Mouse (Mus musculus) forebrain, embryonic 11.5 days (tissue): ENCODE measurements at regions not wholly inside any gene's neighbourhood (a gene's known extent, or its start where the extent isn't known, plus 50 kb on each side); places are given as distances from the start of the nearest gene placed in this dataset.
"Not testable (repeated sequence)": the region's sequence is repeated elsewhere in the genome, so short reads cannot be mapped to it uniquely, and the experiment has no call there.

Source experiments
- ATAC-seq: fragments of 200-750 bp; cut with Nextera tagmentation; replicated peaks from 2 replicates; pipeline ENCODE4 v1.8.0; 2017; ENCODE audit warnings: moderate TSS enrichment; ENCODE audit not compliant: low FRiP score
- DNase-seq: peaks from one replicate; pipeline ENCODE4 v3.0.0-alpha.2; 2017; ENCODE audit warnings: low spot score
- H3K27ac ChIP-seq: fragments of 300-500 bp; sonication (generic); 2 replicates; pipeline ENCODE4 v1.5.1; 2014; ENCODE audit warnings: low read depth, low read length
- H3K27me3 ChIP-seq: fragments of 300-500 bp; sonication (generic); 2 replicates; pipeline ENCODE4 v1.6.1; 2014; ENCODE audit warnings: mild to moderate bottlenecking, low read length, mixed read lengths; ENCODE audit not compliant: control insufficient read depth, insufficient read depth
- H3K36me3 ChIP-seq: fragments of 300-500 bp; sonication (generic); 2 replicates; pipeline ENCODE4 v1.6.1; 2014; ENCODE audit warnings: mild to moderate bottlenecking, low read length, moderate library complexity, mixed read lengths; ENCODE audit not compliant: control insufficient read depth, insufficient read depth
- H3K4me1 ChIP-seq: fragments of 300-500 bp; sonication (generic); replicated peaks from 2 replicates; pipeline ENCODE4 v1.6.1; 2014; ENCODE audit warnings: low read length, mixed read lengths; ENCODE audit not compliant: control insufficient read depth, insufficient read depth
- H3K4me2 ChIP-seq: fragments of 300-500 bp; sonication (generic); 2 replicates; pipeline ENCODE4 v1.6.1; 2014; ENCODE audit warnings: low read depth, mild to moderate bottlenecking, low read length, moderate library complexity, mixed read lengths; ENCODE audit not compliant: severe bottlenecking
- H3K4me3 ChIP-seq: fragments of 300-500 bp; sonication (generic); 2 replicates; pipeline ENCODE4 v1.5.1; 2014; ENCODE audit warnings: low read depth, low read length
- H3K9ac ChIP-seq: fragments of 300-500 bp; sonication (generic); 2 replicates; pipeline ENCODE4 v1.6.1; 2014; ENCODE audit warnings: low read length
- H3K9me3 ChIP-seq: fragments of 300-500 bp; sonication (generic); 2 replicates; pipeline ENCODE4 v1.6.1; 2016; ENCODE audit warnings: low read length, mixed read lengths; ENCODE audit not compliant: control insufficient read depth
- WGBS: fragments of 180-500 bp; shearing (Covaris S2); extraction: QIAGEN DNeasy Blood & Tissue Kit; methylation state at CpG from one replicate; pipeline ENCODE4 v1.1.7; 2014; 5-methylcytosine and 5-hydroxymethylcytosine counted together

DNA sequence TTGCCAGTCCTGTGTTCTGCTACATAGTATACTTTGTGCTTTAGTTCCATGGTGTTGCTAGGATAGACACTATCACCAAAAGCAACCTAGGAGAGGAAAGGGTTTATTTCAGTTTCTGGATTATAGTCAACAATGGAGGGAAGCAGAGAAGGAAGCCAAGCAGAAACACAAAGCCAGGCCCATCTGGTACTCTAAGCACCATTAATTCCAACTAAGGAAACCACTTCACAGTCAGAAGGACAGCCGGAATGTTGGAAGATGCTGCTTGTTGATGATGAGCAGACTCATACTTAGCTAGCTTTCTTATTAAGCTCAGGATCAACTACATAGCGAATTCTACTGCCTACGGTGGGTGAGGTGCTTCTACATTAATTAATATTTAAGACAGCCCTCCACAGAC is 263.2 kb upstream of the Oprm1 start:
- ATAC-seq (no peak), DNase-seq (no peak)
- no peak overlapping the region for H3K4me2 ChIP-seq
- H3K4me1 ChIP-seq = no peaks in the 10 kb centered on the region
- no peaks in the 10 kb centered on the region for H3K36me3 ChIP-seq
- 84% methylated on average over 3 of the region's 3 CpGs for WGBS
- no peaks in the 10 kb centered on the region for H3K9me3 ChIP-seq
- no peak overlapping the region for H3K9ac ChIP-seq
- H3K4me3 ChIP-seq = no peak overlapping the region
- H3K27ac ChIP-seq = no peak overlapping the region
- H3K27me3 ChIP-seq = no peaks in the 10 kb centered on the region

DNA sequence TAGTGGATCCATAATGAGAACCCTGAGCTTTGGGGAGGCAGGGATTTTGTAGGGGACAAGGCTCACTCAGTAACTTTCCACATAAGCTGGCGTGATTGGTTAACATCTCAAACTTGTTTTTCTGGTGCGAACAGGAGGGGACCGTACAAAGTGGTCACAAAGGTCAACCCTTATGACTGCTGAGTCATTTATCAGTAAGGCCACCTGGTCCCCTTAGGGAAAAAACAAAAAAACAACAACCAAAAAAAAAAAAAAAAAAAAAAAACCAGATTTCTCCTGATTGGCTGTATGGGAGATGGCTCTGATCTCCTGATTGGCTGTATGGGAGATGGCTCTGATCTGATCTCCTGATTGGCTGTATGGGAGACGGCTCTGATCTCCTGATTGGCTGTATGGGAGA is 244.0 kb upstream of the Oprm1 start:
- Histone ChIP-seq H3K9ac (no peak overlapping the region), H3K4me1 (no peaks in the 10 kb centered on the region), H3K27me3 (no peaks in the 10 kb centered on the region), H3K36me3 (no peaks in the 10 kb centered on the region), H3K4me3 (no peak overlapping the region), H3K27ac (no peak overlapping the region), H3K4me2 (no peak overlapping the region), H3K9me3 (no peaks in the 10 kb centered on the region)
- WGBS = 89% methylated on average over 4 of the region's 4 CpGs
- DNase-seq (no peak), ATAC-seq (no peak)

DNA sequence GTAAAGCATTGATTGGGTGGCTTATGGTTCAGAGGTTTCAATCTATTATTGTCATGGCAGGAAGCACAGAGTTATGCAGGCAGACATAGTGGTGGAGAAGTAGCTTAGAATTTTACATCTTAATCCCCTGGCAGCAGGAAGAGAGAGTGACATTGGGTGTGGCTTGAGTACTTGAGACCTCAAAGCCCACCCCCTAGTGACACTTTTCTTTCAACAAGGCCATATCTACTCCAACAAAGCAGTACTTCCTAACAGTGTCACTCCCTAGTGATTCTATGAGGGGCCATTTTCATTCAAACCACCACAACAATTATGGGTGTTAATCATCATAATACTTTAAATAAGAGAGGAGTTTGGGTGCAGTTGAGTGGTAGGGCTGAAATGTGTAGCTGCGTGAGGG is 195.8 kb upstream of the Oprm1 start:
- no peaks in the 10 kb centered on the region for H3K36me3 ChIP-seq
- ATAC-seq (no peak), DNase-seq (no peak)
- no peak overlapping the region for H3K9ac ChIP-seq
- H3K4me1 ChIP-seq = no peaks in the 10 kb centered on the region
- 85% methylated on average over 1 of the region's 1 CpGs for WGBS
- H3K4me3 ChIP-seq = no peak overlapping the region
- H3K4me2 ChIP-seq = no peak overlapping the region
- H3K27ac ChIP-seq = no peak overlapping the region
- H3K9me3 ChIP-seq = no peaks in the 10 kb centered on the region
- H3K27me3 ChIP-seq = no peaks in the 10 kb centered on the region

GRCm38 (mm10) chr10:6578616-6579015 is 179.7 kb upstream of the Oprm1 start:
- DNase-seq (no peak), ATAC-seq (no peak)
- H3K27me3 ChIP-seq = no peaks in the 10 kb centered on the region
- no peak overlapping the region for H3K27ac ChIP-seq
- no peaks in the 10 kb centered on the region for H3K36me3 ChIP-seq
- H3K9ac ChIP-seq = no peak overlapping the region
- H3K4me1 ChIP-seq = no peaks in the 10 kb centered on the region
- no peak overlapping the region for H3K4me3 ChIP-seq
- no peaks in the 10 kb centered on the region for H3K9me3 ChIP-seq
- no peak overlapping the region for H3K4me2 ChIP-seq

- not testable (repeated sequence) for DNase-seq, H3K4me3 ChIP-seq, ATAC-seq
Observed at GRCm38 (mm10) chr10:6585821-6586220, 172.5 kb upstream of the Oprm1 start.

DNA sequence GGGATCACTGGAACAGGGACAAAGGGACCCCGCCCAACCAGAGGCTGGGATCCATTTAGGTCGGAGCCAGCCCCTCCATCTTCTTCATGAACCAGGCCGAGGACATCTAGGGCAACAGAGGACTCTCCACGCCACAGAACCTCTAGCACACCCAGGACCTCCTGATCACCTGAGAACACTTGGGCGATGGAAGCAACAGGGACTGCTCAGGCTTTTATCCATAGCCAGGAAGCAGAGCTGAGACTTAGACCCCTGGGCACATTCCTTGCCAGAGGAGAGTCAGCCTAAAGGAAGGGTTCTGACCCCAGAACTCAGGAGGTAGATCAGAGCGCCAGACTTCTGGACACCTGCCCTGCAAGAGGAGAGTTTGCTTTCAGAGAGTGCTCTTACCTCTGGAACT is 168.1 kb upstream of the Oprm1 start:
- no peak overlapping the region for H3K9ac ChIP-seq
- no peaks in the 10 kb centered on the region for H3K36me3 ChIP-seq
- no peaks in the 10 kb centered on the region for H3K9me3 ChIP-seq
- no peaks in the 10 kb centered on the region for H3K4me1 ChIP-seq
- DNase-seq = no peak
- ATAC-seq = no peak
- no peak overlapping the region for H3K4me3 ChIP-seq
- no peak overlapping the region for H3K4me2 ChIP-seq
- H3K27ac ChIP-seq = no peak overlapping the region
- WGBS = 86% methylated on average over 6 of the region's 6 CpGs
- no peaks in the 10 kb centered on the region for H3K27me3 ChIP-seq

More at GRCm38 (mm10) chr10:6585821-6586220, 172.5 kb upstream of the Oprm1 start:
- not testable (repeated sequence) for H3K9ac ChIP-seq, H3K4me2 ChIP-seq, H3K4me1 ChIP-seq, H3K27ac ChIP-seq, H3K27me3 ChIP-seq, H3K9me3 ChIP-seq, H3K36me3 ChIP-seq

- Histone ChIP-seq H3K4me3 (no peak overlapping the region), H3K27ac (no peak overlapping the region), H3K4me1 (no peaks in the 10 kb centered on the region), H3K36me3 (no peaks in the 10 kb centered on the region), H3K27me3 (no peaks in the 10 kb centered on the region), H3K4me2 (no peak overlapping the region), H3K9me3 (no peaks in the 10 kb centered on the region), H3K9ac (no peak overlapping the region)
- ATAC-seq (no peak), DNase-seq (no peak)
Observed at GRCm38 (mm10) chr10:6597256-6597655, 161.1 kb upstream of the Oprm1 start.

DNA sequence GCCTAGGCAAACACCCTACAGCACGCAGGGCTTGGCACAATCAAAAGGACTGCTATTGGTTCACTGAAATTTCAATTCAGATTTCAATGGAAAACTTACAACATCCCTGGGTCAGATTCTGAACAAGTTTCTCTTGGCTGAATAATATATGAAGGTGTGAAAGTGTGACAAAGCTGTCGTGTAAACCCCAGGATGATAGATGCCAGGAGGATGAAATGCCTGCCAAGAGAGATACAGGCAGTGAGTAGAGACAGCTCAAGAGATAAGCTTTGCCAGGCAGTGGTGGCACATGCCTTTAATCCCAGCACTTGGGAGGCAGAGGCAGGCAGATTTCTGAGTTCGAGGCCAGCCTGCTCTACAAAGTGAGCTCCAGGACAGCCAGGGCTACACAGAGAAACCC is 159.7 kb upstream of the Oprm1 start:
- H3K4me2 ChIP-seq, H3K9me3 ChIP-seq, H3K27me3 ChIP-seq, H3K27ac ChIP-seq, H3K9ac ChIP-seq, ATAC-seq, H3K4me3 ChIP-seq, DNase-seq, H3K4me1 ChIP-seq, H3K36me3 ChIP-seq: not testable (repeated sequence)
- WGBS = 84% methylated on average over 3 of the region's 3 CpGs

GRCm38 (mm10) chr10:6647576-6647975 is 110.7 kb upstream of the Oprm1 start:
- DNase-seq = no peak
- ATAC-seq = no peak
- H3K4me2 ChIP-seq = no peak overlapping the region
- no peaks in the 10 kb centered on the region for H3K9me3 ChIP-seq
- H3K36me3 ChIP-seq = no peaks in the 10 kb centered on the region
- WGBS = 34% methylated on average over 1 of the region's 1 CpGs
- H3K27me3 ChIP-seq = no peaks in the 10 kb centered on the region
- no peaks in the 10 kb centered on the region for H3K4me1 ChIP-seq
- no peak overlapping the region for H3K4me3 ChIP-seq
- H3K9ac ChIP-seq = no peak overlapping the region
- H3K27ac ChIP-seq = no peak overlapping the region
